Mouse (Mus musculus): Measurements from ENCODE around the gene Mfsd4b1. TPM values are rescaled to one million over a fixed set of nuclear protein-coding genes. Genes with fewer than 3 reads are reported as not detected.
A peak's percentile ranks its signal among the peaks of the same experiment; 100 is the strongest.
"Not testable (repeated sequence)": the region's sequence is repeated elsewhere in the genome, so short reads cannot be mapped to it uniquely, and the experiment has no call there.

The Mfsd4b1 gene
- polyA plus RNA-seq, 1 experiment from 2014 or later = 0.27 TPM

- Histone ChIP-seq H3K9me3 (no peaks in the 10 kb centered on the region), H3K27me3 (no peaks in the 10 kb centered on the region), H3K9ac (replicated peaks) (no peak overlapping the region), H3K36me3 (no peaks in the 10 kb centered on the region), H3K27ac (replicated peaks) (no peak overlapping the region), H3K4me3 (no peak overlapping the region), H3K4me2 (replicated peaks) (no peak overlapping the region), H3K4me1 (peaks cover 6% of the 10 kb centered on the region)
- 73% methylated on average over 2 of the region's 2 CpGs for WGBS
- no peak for ATAC-seq (replicated peaks)
These were observed 4.5 kb upstream of the Mfsd4b1 start for GRCm38 (mm10) chr10:40029610-40030009.

- no peaks in the 10 kb centered on the region for H3K36me3 ChIP-seq
- no peak overlapping the region for H3K4me3 ChIP-seq
- 78% methylated on average over 8 of the region's 8 CpGs for WGBS
- H3K4me1 ChIP-seq = peaks cover 13% of the 10 kb centered on the region
- H3K4me2 ChIP-seq (replicated peaks) = no peak overlapping the region
- ATAC-seq (replicated peaks) = no peak
- H3K27me3 ChIP-seq = no peaks in the 10 kb centered on the region
- H3K9me3 ChIP-seq = no peaks in the 10 kb centered on the region
- H3K9ac ChIP-seq (replicated peaks) = no peak overlapping the region
- no peak overlapping the region for H3K27ac ChIP-seq (replicated peaks)
These were observed 3.0 kb upstream of the Mfsd4b1 start for GRCm38 (mm10) chr10:40028091-40028490.

- ATAC-seq (replicated peaks) = no peak
- WGBS = 94% methylated on average over 5 of the region's 5 CpGs
These were observed 1.5 kb upstream of the Mfsd4b1 start for GRCm38 (mm10) chr10:40026546-40026945.

GRCm38 (mm10) chr10:40025560-40025959 is 492 bp upstream of the Mfsd4b1 start:
- no peak overlapping the region for H3K9ac ChIP-seq (replicated peaks)

More at GRCm38 (mm10) chr10:40026546-40026945, 1.5 kb upstream of the Mfsd4b1 start:
- Histone ChIP-seq H3K27ac (replicated peaks) (no peak overlapping the region), H3K36me3 (no peaks in the 10 kb centered on the region), H3K9me3 (no peaks in the 10 kb centered on the region), H3K9ac (replicated peaks) (no peak overlapping the region), H3K27me3 (no peaks in the 10 kb centered on the region), H3K4me3 (no peak overlapping the region), H3K4me1 (peaks cover 13% of the 10 kb centered on the region), H3K4me2 (replicated peaks) (no peak overlapping the region)

GRCm38 (mm10) chr10:40020401-40020800 is 4.7 kb downstream of the Mfsd4b1 start:
- 65% methylated on average over 2 of the region's 2 CpGs for WGBS
- no peak for ATAC-seq (replicated peaks)
- Histone ChIP-seq H3K27me3 (no peaks in the 10 kb centered on the region), H3K9ac (replicated peaks) (no peak overlapping the region), H3K4me1 (peaks cover 10% of the 10 kb centered on the region), H3K4me2 (replicated peaks) (no peak overlapping the region), H3K4me3 (no peak overlapping the region), H3K9me3 (no peaks in the 10 kb centered on the region), H3K36me3 (no peaks in the 10 kb centered on the region), H3K27ac (replicated peaks) (no peak overlapping the region)

More at GRCm38 (mm10) chr10:40025560-40025959, 492 bp upstream of the Mfsd4b1 start:
- peak overlapping the region; percentile 76 for H3K27ac ChIP-seq (replicated peaks)
- no peaks in the 10 kb centered on the region for H3K27me3 ChIP-seq
- peak overlapping the region; percentile 65 for H3K4me3 ChIP-seq
- no peak for ATAC-seq (replicated peaks)
- WGBS = 64% methylated on average over 8 of the region's 8 CpGs
- no peaks in the 10 kb centered on the region for H3K9me3 ChIP-seq
- no peaks in the 10 kb centered on the region for H3K36me3 ChIP-seq
- H3K4me1 ChIP-seq = peaks cover 13% of the 10 kb centered on the region
- H3K4me2 ChIP-seq (replicated peaks) = peak overlapping the region; percentile 91

- Histone ChIP-seq H3K4me1 (peaks cover 5% of the 10 kb centered on the region; the same call in 1 of the 2 replicates), H3K27ac (replicated peaks) (no peak overlapping the region), H3K9me3 (no peaks in the 10 kb centered on the region), H3K9ac (replicated peaks) (no peak overlapping the region), H3K4me2 (replicated peaks) (no peak overlapping the region), H3K36me3 (no peaks in the 10 kb centered on the region), H3K4me3 (no peak overlapping the region), H3K27me3 (no peaks in the 10 kb centered on the region)
- no peak for ATAC-seq (replicated peaks)
- WGBS = 62% methylated on average over 3 of the region's 3 CpGs
These were observed 5.6 kb downstream of the Mfsd4b1 start for GRCm38 (mm10) chr10:40019492-40019891.

GRCm38 (mm10) chr10:40018261-40018860 is 6.7 kb downstream of the Mfsd4b1 start:
- Histone ChIP-seq H3K4me1 (no peaks in the 10 kb centered on the region), H3K4me3 (no peak overlapping the region), H3K9ac (replicated peaks) (no peak overlapping the region), H3K4me2 (replicated peaks) (no peak overlapping the region), H3K27ac (replicated peaks) (no peak overlapping the region), H3K36me3 (no peaks in the 10 kb centered on the region), H3K27me3 (no peaks in the 10 kb centered on the region), H3K9me3 (no peaks in the 10 kb centered on the region)
- 60% methylated on average over 5 of the region's 5 CpGs for WGBS
- ATAC-seq (replicated peaks) = no peak

GRCm38 (mm10) chr10:40009591-40009990 is 15.5 kb downstream of the Mfsd4b1 start:
- no peak overlapping the region for H3K4me2 ChIP-seq (replicated peaks)
- no peak overlapping the region for H3K4me3 ChIP-seq
- H3K9me3 ChIP-seq = no peaks in the 10 kb centered on the region
- no peak overlapping the region for H3K27ac ChIP-seq (replicated peaks)
- H3K4me1 ChIP-seq = peaks cover 4% of the 10 kb centered on the region; the same call in 1 of the 2 replicates
- no peaks in the 10 kb centered on the region for H3K27me3 ChIP-seq
- no peak for ATAC-seq (replicated peaks)
- WGBS = 87% methylated on average over 11 of the region's 11 CpGs
- no peaks in the 10 kb centered on the region for H3K36me3 ChIP-seq
- H3K9ac ChIP-seq (replicated peaks) = no peak overlapping the region

- H3K4me1 ChIP-seq; H3K9me3 ChIP-seq; H3K4me2 ChIP-seq (replicated peaks); H3K27me3 ChIP-seq; ATAC-seq (replicated peaks); H3K36me3 ChIP-seq; H3K4me3 ChIP-seq; H3K27ac ChIP-seq (replicated peaks); H3K9ac ChIP-seq (replicated peaks): not testable (repeated sequence)
- 74% methylated on average over 4 of the region's 4 CpGs for WGBS
These were observed 16.2 kb downstream of the Mfsd4b1 start for GRCm38 (mm10) chr10:40008847-40009246.

- H3K4me1 ChIP-seq = peaks cover 4% of the 10 kb centered on the region; the same call in 1 of the 2 replicates
- no peak overlapping the region for H3K4me3 ChIP-seq
- no peaks in the 10 kb centered on the region for H3K27me3 ChIP-seq
- no peak overlapping the region for H3K9ac ChIP-seq (replicated peaks)
- WGBS = 88% methylated on average over 4 of the region's 4 CpGs
- H3K36me3 ChIP-seq = no peaks in the 10 kb centered on the region
- H3K9me3 ChIP-seq = no peaks in the 10 kb centered on the region
- H3K27ac ChIP-seq (replicated peaks) = no peak overlapping the region
- no peak overlapping the region for H3K4me2 ChIP-seq (replicated peaks)
- no peak for ATAC-seq (replicated peaks)
These were observed 17.1 kb downstream of the Mfsd4b1 start for GRCm38 (mm10) chr10:40007953-40008352.

GRCm38 (mm10) chr10:40006963-40007362 is 18.1 kb downstream of the Mfsd4b1 start:
- Histone ChIP-seq H3K27ac (replicated peaks) (no peak overlapping the region), H3K9ac (replicated peaks) (no peak overlapping the region), H3K4me2 (replicated peaks) (no peak overlapping the region), H3K4me3 (no peak overlapping the region), H3K27me3 (no peaks in the 10 kb centered on the region), H3K36me3 (no peaks in the 10 kb centered on the region), H3K9me3 (no peaks in the 10 kb centered on the region), H3K4me1 (peaks cover 4% of the 10 kb centered on the region; the same call in 1 of the 2 replicates)
- WGBS = 37% methylated on average over 10 of the region's 10 CpGs
- no peak; the same call in 1 of the 2 replicates for ATAC-seq (replicated peaks)

GRCm38 (mm10) chr10:40000746-40001145 is 24.3 kb downstream of the Mfsd4b1 start:
- ATAC-seq (replicated peaks) = no peak

GRCm38 (mm10) chr10:39991155-39991554 is 33.9 kb downstream of the Mfsd4b1 start:
- no peaks in the 10 kb centered on the region for H3K4me1 ChIP-seq
- H3K27me3 ChIP-seq = no peaks in the 10 kb centered on the region
- no peak overlapping the region for H3K27ac ChIP-seq (replicated peaks)
- H3K4me2 ChIP-seq (replicated peaks) = no peak overlapping the region
- H3K36me3 ChIP-seq = no peaks in the 10 kb centered on the region
- H3K9me3 ChIP-seq = no peaks in the 10 kb centered on the region
- ATAC-seq (replicated peaks) = no peak
- no peak overlapping the region for H3K9ac ChIP-seq (replicated peaks)
- WGBS = 91% methylated on average over 4 of the region's 4 CpGs
- no peak overlapping the region for H3K4me3 ChIP-seq

More at GRCm38 (mm10) chr10:40000746-40001145, 24.3 kb downstream of the Mfsd4b1 start:
- Histone ChIP-seq H3K4me3 (no peak overlapping the region), H3K27ac (replicated peaks) (no peak overlapping the region), H3K27me3 (no peaks in the 10 kb centered on the region), H3K9me3 (no peaks in the 10 kb centered on the region), H3K9ac (replicated peaks) (no peak overlapping the region), H3K4me1 (no peaks in the 10 kb centered on the region), H3K4me2 (replicated peaks) (no peak overlapping the region), H3K36me3 (no peaks in the 10 kb centered on the region)
- WGBS = 91% methylated on average over 2 of the region's 2 CpGs

All from forebrain, embryonic 15.5 days (tissue).